Comparison of ENCODE assay signal across 11 mouse cellular contexts in the genomic region with DNA sequence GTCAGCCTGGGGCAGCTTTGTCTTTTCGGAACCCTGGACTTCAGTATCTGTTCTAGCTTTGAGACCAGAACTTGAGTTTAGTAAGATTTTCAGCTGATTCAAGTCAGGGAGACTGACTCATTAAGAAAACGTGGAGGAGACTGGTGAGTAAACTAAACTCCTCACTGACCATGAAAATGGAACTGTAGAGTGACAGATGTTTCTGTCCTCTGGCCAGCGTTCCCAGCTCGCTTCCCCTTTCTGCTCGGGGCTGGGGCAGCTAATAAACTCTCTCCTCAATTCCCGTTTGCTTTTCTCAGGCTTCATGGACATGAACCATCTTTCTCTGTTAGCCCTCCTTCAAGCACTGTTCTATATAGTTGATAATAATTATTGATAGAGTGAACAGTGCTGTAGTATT. TPM values are rescaled to one million over a fixed set of nuclear protein-coding genes. Genes with fewer than 3 reads are reported as not detected.
DNase-seq lines count a peak whose midpoint lies in the region; ATAC-seq lines count a peak whose summit lies in the region.
"Had no signal": no experiment of that assay in that cellular context is flagged by ENCODE, and none has a peak within 500 bp of the region (broad histone marks: within the 10 kb centered on the region; RNA-seq: fewer than 3 reads in every experiment).

No protein-coding gene starts in this region.

- no peaks in the 10 kb centered on the region for H3K9me3 ChIP-seq in liver, embryonic 13.5 days (replicated peaks)
- no peaks in the 10 kb centered on the region for H3K9me3 ChIP-seq in midbrain, embryonic 15.5 days
- H3K9me3 ChIP-seq: forebrain, embryonic 10.5 days; neural tube, embryonic 12.5 days had no signal

- no peak for ATAC-seq in liver, embryonic 13.5 days (ENCODE audit: low read depth)
- no peak for ATAC-seq in midbrain, embryonic 15.5 days (replicated peaks)

- 51% methylated on average over 6 of the region's 6 CpGs for WGBS in liver, embryonic 13.5 days (ENCODE audit: insufficient replicate concordance)
- WGBS in midbrain, embryonic 15.5 days: 66% methylated on average over 6 of the region's 6 CpGs

- H3K27me3 ChIP-seq in liver, embryonic 13.5 days: no peaks in the 10 kb centered on the region
- H3K27me3 ChIP-seq in midbrain, embryonic 15.5 days (replicated peaks): no peaks in the 10 kb centered on the region
- H3K27me3 ChIP-seq: neural tube, embryonic 12.5 days had no signal

- intact Hi-C loops in heart, postnatal 25 days (cut with DNase I): loop anchor here (10.0 kb wide), 2 partner anchors 157 to 347 kb away; a partner anchor contains a TSS
- intact Hi-C loops in left cerebral cortex, postnatal 10 days (cut with DNase I): no loop called here

- H3K4me2 ChIP-seq in liver, embryonic 13.5 days: peak overlapping the region; percentile 96
- no peak overlapping the region for H3K4me2 ChIP-seq in midbrain, embryonic 15.5 days
- H3K4me2 ChIP-seq: neural tube, embryonic 12.5 days had no signal

- H3K27ac ChIP-seq in liver, embryonic 13.5 days: peak overlapping the region; percentile 63
- no peak overlapping the region for H3K27ac ChIP-seq in midbrain, embryonic 15.5 days
- H3K27ac ChIP-seq: forebrain, embryonic 10.5 days; neural tube, embryonic 12.5 days had no signal

- DNase-seq in heart, adult 18-20 months: peak; percentile 51 to 65
- no peak for DNase-seq in heart, postnatal 25 days (ENCODE audit: low spot score)
- peak; percentile 16 for DNase-seq in 3134 (ENCODE audit: extremely low read depth, insufficient read length, low spot score)
- DNase-seq in adrenal gland, adult 2 months: peak; percentile 52
- no peak for DNase-seq in liver, embryonic 13.5 days
- no peak for DNase-seq in left cerebral cortex, postnatal 10 days (ENCODE audit: extremely low spot score in 1 of 2, low spot score in 2 of 2)
- DNase-seq in cerebellum, postnatal 25 days: no peak
- DNase-seq: thymus, postnatal 25 days had no signal

- peaks cover 3% of the 10 kb centered on the region; the same call in 1 of the 2 replicates for H3K36me3 ChIP-seq in liver, embryonic 13.5 days
- no peaks in the 10 kb centered on the region for H3K36me3 ChIP-seq in midbrain, embryonic 15.5 days (replicated peaks)
- H3K36me3 ChIP-seq: forebrain, embryonic 10.5 days; neural tube, embryonic 12.5 days had no signal

- 0 out of 2 replicates have a peak overlapping the region, but pooled peaks have one; percentile 16 for H3K4me3 ChIP-seq in liver, embryonic 13.5 days (replicated peaks)
- no peak overlapping the region for H3K4me3 ChIP-seq in midbrain, embryonic 15.5 days
- H3K4me3 ChIP-seq: forebrain, embryonic 10.5 days; neural tube, embryonic 12.5 days had no signal

- H3K9ac ChIP-seq in liver, embryonic 13.5 days: peak overlapping the region; percentile 41; the same call in 1 of the 2 replicates
- no peak overlapping the region for H3K9ac ChIP-seq in midbrain, embryonic 15.5 days
- H3K9ac ChIP-seq: neural tube, embryonic 12.5 days had no signal

- peaks cover 79% of the 10 kb centered on the region for H3K4me1 ChIP-seq in liver, embryonic 13.5 days (replicated peaks)
- H3K4me1 ChIP-seq in midbrain, embryonic 15.5 days: peaks cover 21% of the 10 kb centered on the region

RNA-seq across cellular contexts. Expression of a gene that starts 4.3 kb away (rescaled TPM):
- 10 to 100 TPM; 14.3 to 18.4 TPM for total RNA-seq in heart, adult 18-20 months (2021)
- total RNA-seq in heart, postnatal 25 days (2021): 10 to 100 TPM; 13.8 to 15.7 TPM
- total RNA-seq in adrenal gland, adult 2 months (2021): 10 to 100 TPM; 22.6 to 36.1 TPM
- 13.0 and 13.9 TPM in 2 replicates for polyA plus RNA-seq in adrenal gland, adult 2 months (2012; rRNA removed)
- 6.1 and 6.8 TPM in 2 replicates for polyA plus RNA-seq in liver, embryonic 13.5 days (2015; fragmentation: Nextera tagmentation; extraction: Ambion mirVana)
- 10 to 100 TPM; 21.2 to 22.9 TPM for total RNA-seq in left cerebral cortex, postnatal 10 days (2021)
- polyA plus RNA-seq in midbrain, embryonic 15.5 days (2015; fragmentation: Nextera tagmentation; extraction: Ambion mirVana): 10.8 and 13.2 TPM in 2 replicates

RNA-seq across cellular contexts. Expression of a gene that starts 50.2 kb away (rescaled TPM):
- 10 to 100 TPM; 49.2 to 51.6 TPM for total RNA-seq in heart, adult 18-20 months (2021)
- 10 to 100 TPM; 47.8 to 59.0 TPM for total RNA-seq in heart, postnatal 25 days (2021)
- 100 to 1,000 TPM in 1 of 2 experiments, 10 to 100 TPM in 1; 57.1 to 103 TPM for total RNA-seq in adrenal gland, adult 2 months (2021)
- polyA plus RNA-seq in adrenal gland, adult 2 months (2012; rRNA removed): 21.9 and 40.8 TPM in 2 replicates
- polyA plus RNA-seq in liver, embryonic 13.5 days (2015; fragmentation: Nextera tagmentation; extraction: Ambion mirVana): 120 and 121 TPM in 2 replicates
- total RNA-seq in left cerebral cortex, postnatal 10 days (2021): 10 to 100 TPM; 57.5 to 61.8 TPM
- 147 and 163 TPM in 2 replicates for polyA plus RNA-seq in midbrain, embryonic 15.5 days (2015; fragmentation: Nextera tagmentation; extraction: Ambion mirVana)

RNA-seq across cellular contexts. Expression of a gene that starts 59.6 kb away (rescaled TPM):
- 100 to 1,000 TPM; 112 to 119 TPM for total RNA-seq in heart, adult 18-20 months (2021)
- 100 to 1,000 TPM; 101 to 115 TPM for total RNA-seq in heart, postnatal 25 days (2021)
- total RNA-seq in adrenal gland, adult 2 months (2021): under 1 TPM; 0.17 to 0.24 TPM
- 0.03 TPM in 2 replicates for polyA plus RNA-seq in adrenal gland, adult 2 months (2012; rRNA removed)
- 0.15 and 0.16 TPM in 2 replicates for polyA plus RNA-seq in liver, embryonic 13.5 days (2015; fragmentation: Nextera tagmentation; extraction: Ambion mirVana)
- under 1 TPM; 0.49 to 0.61 TPM for total RNA-seq in left cerebral cortex, postnatal 10 days (2021)
- 0.10 and 0.13 TPM in 2 replicates for polyA plus RNA-seq in midbrain, embryonic 15.5 days (2015; fragmentation: Nextera tagmentation; extraction: Ambion mirVana)

Comparison
In these comparisons a context has a peak if more than half of its experiments do, and no peak if none do; other contexts are left out.
1. DNase-seq: peak in heart, adult 18-20 months (2 of 2), 3134 (single experiment) and adrenal gland, adult 2 months (single experiment); none in heart, postnatal 25 days (single experiment), liver, embryonic 13.5 days (single experiment), left cerebral cortex, postnatal 10 days (0 of 2) and cerebellum, postnatal 25 days (0 of 2).
2. RNA of a gene that starts 59.6 kb away (total RNA-seq): 112 to 119 TPM in heart, adult 18-20 months and 101 to 115 TPM in heart, postnatal 25 days; 0.49 to 0.61 TPM in left cerebral cortex, postnatal 10 days and 0.17 to 0.24 TPM in adrenal gland, adult 2 months; every median in the first group is over 10 times any median in the second.